In the genomic region with DNA sequence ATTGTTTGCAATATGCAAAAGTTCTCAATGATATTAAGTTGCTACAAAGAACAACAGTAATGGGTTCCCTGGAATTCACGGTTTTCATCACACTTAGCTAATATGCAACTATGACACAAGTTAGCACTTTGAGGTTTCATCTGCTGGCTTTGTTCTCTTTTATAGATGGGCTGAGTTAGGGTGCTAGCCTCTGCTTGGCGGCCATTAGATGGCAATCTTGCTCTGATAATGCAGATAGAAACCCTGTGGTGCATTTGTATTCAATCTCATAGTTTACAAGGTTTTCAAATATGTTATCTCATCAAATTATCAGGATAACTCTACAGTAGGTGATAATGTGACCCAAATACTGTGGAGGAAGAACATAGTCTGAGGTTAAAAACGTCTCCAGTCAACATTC, we compare ENCODE assay signal across 8 mouse cellular contexts.
DNase-seq lines count a peak whose midpoint lies in the region; ATAC-seq and TF ChIP-seq lines count a peak whose summit lies in the region.
"Had no signal": no experiment of that assay in that cellular context is flagged by ENCODE, and none has a peak within 500 bp of the region (broad histone marks: within the 10 kb centered on the region; RNA-seq: fewer than 3 reads in every experiment).

No protein-coding gene starts in this region.

- no peak overlapping the region for H3K27ac ChIP-seq in ES-E14 (ENCODE audit: insufficient read depth, low read depth, low read length, poor library complexity, severe bottlenecking)
- no peak overlapping the region for H3K27ac ChIP-seq in midbrain, embryonic 12.5 days (replicated peaks)

- no peaks in the 10 kb centered on the region for H3K36me3 ChIP-seq in ES-E14 (ENCODE audit: control insufficient read depth, insufficient read depth, low read length, poor library complexity, severe bottlenecking)
- no peaks in the 10 kb centered on the region for H3K36me3 ChIP-seq in midbrain, embryonic 12.5 days

- in situ Hi-C loops in ES-E14 (cut with MboI; ENCODE audit: low sequenced_read_pairs in 2 of 2, unreplicated experiment in 2 of 2) = no loop called here

- no peak for TF ChIP-seq POLR2A in brain, embryonic 14.5 days (IDR thresholded peaks at IDR 0.05; ENCODE audit: borderline replicate concordance, extremely low read depth, insufficient read depth, insufficient read length, poor library complexity, severe bottlenecking)

- H3K27me3 ChIP-seq in midbrain, embryonic 12.5 days = no peaks in the 10 kb centered on the region

- ATAC-seq in midbrain, embryonic 12.5 days (ENCODE audit: low FRiP score, low read depth) = peak; percentile 66; the same call in 1 of the 2 replicates

- H3K4me3 ChIP-seq in ES-E14 (ENCODE audit: insufficient read depth in 1 of 2, low read depth in 1 of 2, low read length in 2 of 2, poor library complexity in 1 of 2, severe bottlenecking in 1 of 2) = no peak overlapping the region
- H3K4me3 ChIP-seq in midbrain, embryonic 12.5 days = no peak overlapping the region

- 32% methylated on average over 3 of the region's 3 CpGs for WGBS in midbrain, embryonic 12.5 days

- no peak overlapping the region for H3K9ac ChIP-seq in ES-E14 (ENCODE audit: insufficient read depth, low read depth, low read length, poor library complexity, severe bottlenecking)
- H3K9ac ChIP-seq in midbrain, embryonic 12.5 days (replicated peaks) = no peak overlapping the region

- H3K4me2 ChIP-seq in midbrain, embryonic 12.5 days (replicated peaks) = no peak overlapping the region

- TF ChIP-seq CTCF in brain, embryonic 14.5 days (IDR thresholded peaks at IDR 0.05; ENCODE audit: borderline replicate concordance, extremely low read depth, insufficient read depth, insufficient read length) = peak; percentile 63; the same call in 1 of the 2 replicates

- H3K4me1 ChIP-seq in ES-E14 (ENCODE audit: control insufficient read depth in 2 of 2, insufficient read depth in 2 of 2, low read length in 2 of 2, poor library complexity in 1 of 2) = no peaks in the 10 kb centered on the region
- no peaks in the 10 kb centered on the region for H3K4me1 ChIP-seq in midbrain, embryonic 12.5 days

- DNase-seq in layer of hippocampus, adult 11-12 months (ENCODE audit: low spot score) = peak; percentile 14
- no peak for DNase-seq in layer of hippocampus, adult 8-10 months (ENCODE audit: low spot score in 2 of 2)
- no peak for DNase-seq in ES-E14 (ENCODE audit: low read depth, low spot score)
- peak; percentile 88 for DNase-seq in brain, embryonic 14.5 days (ENCODE audit: low read depth)
- DNase-seq in urinary bladder, adult 2 months (ENCODE audit: low spot score) = no peak
- DNase-seq in urinary bladder, adult 18-20 months (ENCODE audit: low spot score in 2 of 2) = no peak
- DNase-seq: heart, postnatal 4 days had no signal

- no peaks in the 10 kb centered on the region for H3K9me3 ChIP-seq in ES-E14 (ENCODE audit: control insufficient read depth, insufficient read depth, low read depth, low read length)
- H3K9me3 ChIP-seq in midbrain, embryonic 12.5 days = no peaks in the 10 kb centered on the region

TF ChIP-seq in ES-E14, 5 proteins besides CTCF, POLR2A, EP300 and RAD21:
- TF ChIP-seq ZC3H11A (IDR thresholded peaks at IDR 0.05; ENCODE audit: borderline replicate concordance, low read depth, low read length) (peak; percentile 21; the same call in 1 of the 2 replicates), HCFC1 (IDR thresholded peaks at IDR 0.05; ENCODE audit: borderline replicate concordance, insufficient read depth, low read length) (no peak), CHD2 (IDR thresholded peaks at IDR 0.05; ENCODE audit: low read depth, low read length) (no peak), MAFK (IDR thresholded peaks at IDR 0.05; ENCODE audit: insufficient read depth, low read depth, low read length) (no peak), ZNF384 (IDR thresholded peaks at IDR 0.05; ENCODE audit: low read depth, low read length) (no peak)

Comparison
In these comparisons a context has a peak if more than half of its experiments do, and no peak if none do; other contexts are left out.
1. DNase-seq: peak in layer of hippocampus, adult 11-12 months (single experiment) and brain, embryonic 14.5 days (single experiment); none in layer of hippocampus, adult 8-10 months (0 of 2), ES-E14 (single experiment), urinary bladder, adult 2 months (single experiment) and urinary bladder, adult 18-20 months (0 of 2).